Mouse (Mus musculus) brown adipose tissue, adult 24 weeks (tissue): ENCODE measurements around the gene Dpf3. TPM values are rescaled to one million over a fixed set of nuclear protein-coding genes. Genes with fewer than 3 reads are reported as not detected.

Source experiments
- H3K27ac ChIP-seq: fragments of 200-500 bp; replicated peaks from 2 replicates; pipeline ENCODE4 v1.5.1; 2012; ENCODE audit warnings: low read depth, mild to moderate bottlenecking, low read length
- H3K4me1 ChIP-seq: fragments of 200-500 bp; 2 replicates; pipeline ENCODE4 v1.6.1; 2012; ENCODE audit warnings: low read length, mixed read lengths; ENCODE audit not compliant: control insufficient read depth, insufficient read depth, insufficient read length
- H3K4me3 ChIP-seq: fragments of 200-500 bp; 2 replicates; pipeline ENCODE4 v1.5.1; 2012; ENCODE audit warnings: low read depth, mild to moderate bottlenecking, low read length, moderate library complexity; ENCODE audit not compliant: insufficient read depth
- polyA plus RNA-seq: library from polyadenylated mRNA; stranded (reverse); fragments of >200 nt; gene quantifications from 2 replicates; pipeline ENCODE4 v1.2.4, GENCODE M21; 2012; ENCODE audit not compliant: missing spikeins, insufficient read depth, insufficient read length

Dpf3 gene
- polyA plus RNA-seq, 1 experiment, result 5.8 TPM

DNA sequence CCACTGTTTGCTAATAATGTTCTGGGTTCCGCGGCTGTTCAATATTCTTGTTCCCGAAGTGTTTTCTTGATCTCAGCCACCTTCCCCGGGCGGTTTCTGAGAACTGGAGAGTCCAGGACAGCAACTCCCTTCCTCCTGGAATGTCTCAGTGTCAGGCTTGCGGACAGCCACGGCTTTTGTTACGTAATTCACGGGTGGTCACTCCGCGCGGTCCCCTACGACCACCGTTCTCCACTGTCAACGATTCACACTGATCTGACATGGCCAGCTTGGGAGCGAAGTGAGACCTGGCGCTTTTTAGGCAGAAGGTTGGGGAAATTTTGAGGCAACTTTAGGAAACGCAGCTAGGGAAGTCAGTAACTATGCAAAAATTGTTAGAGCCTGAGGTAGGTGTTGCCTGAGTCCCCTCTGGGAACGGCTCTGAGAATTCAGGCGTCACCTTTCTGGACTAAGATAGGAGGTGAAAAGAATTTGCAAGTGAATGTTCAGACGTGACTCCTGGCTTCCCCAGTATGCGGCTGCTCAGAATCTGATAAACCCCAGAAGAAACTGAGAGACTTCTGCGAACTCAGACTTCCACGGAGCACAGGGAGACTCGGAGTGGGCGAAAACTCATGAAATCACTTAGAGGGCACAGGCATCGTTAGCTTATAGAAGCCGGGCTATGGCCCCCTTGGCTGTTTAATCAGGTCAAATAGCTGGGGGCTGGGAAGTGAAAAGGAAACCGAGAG is 860 bp upstream of the Dpf3 start:
- peak overlapping the region; percentile 67 for H3K4me3 ChIP-seq
- H3K27ac ChIP-seq, result peak overlapping the region; percentile 46
- no peaks in the 10 kb centered on the region for H3K4me1 ChIP-seq

DNA sequence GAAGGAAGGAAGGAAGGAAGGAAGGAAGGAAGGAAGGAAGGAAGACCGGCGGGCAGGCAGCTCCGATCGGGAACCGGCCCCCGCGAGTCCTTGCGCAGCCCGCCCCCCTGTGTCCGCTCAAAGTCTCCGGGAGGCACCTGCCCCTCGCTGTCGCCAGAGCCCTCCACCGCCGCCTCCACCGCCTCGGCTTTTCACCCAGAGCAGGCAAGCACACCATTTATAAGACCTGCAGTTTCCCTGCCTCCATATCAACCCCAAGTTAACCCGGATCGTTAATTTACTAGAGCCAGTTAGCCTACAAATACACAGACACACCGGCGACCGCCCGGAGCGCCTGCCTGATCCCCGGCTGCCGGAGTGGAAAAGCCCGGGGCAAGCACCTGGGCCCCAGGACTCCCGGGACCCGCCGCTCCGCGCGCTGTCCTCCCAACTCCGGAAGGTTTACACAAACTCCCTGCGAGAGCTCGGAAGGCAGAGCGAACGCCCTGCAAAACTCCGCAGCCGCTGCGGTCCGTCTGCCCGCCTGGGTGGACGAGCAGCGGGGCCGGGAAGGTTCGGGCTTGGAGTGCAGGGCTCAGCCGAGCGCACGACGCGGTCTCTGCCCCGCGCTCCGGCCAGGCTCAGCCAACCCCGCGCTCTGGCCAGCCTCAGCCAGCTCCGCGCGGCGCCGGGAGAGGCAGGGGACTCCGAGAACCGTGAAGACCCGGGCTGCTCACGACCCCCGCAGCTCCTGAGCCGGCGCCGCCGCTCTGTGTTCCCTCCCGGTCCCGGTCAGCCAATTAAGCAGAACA is 650 bp downstream of the Dpf3 start:
- Histone ChIP-seq H3K27ac (0 out of 2 replicates have a peak overlapping the region, but pooled peaks have one; percentile 6), H3K4me1 (no peaks in the 10 kb centered on the region), H3K4me3 (peak overlapping the region; percentile 73)

DNA sequence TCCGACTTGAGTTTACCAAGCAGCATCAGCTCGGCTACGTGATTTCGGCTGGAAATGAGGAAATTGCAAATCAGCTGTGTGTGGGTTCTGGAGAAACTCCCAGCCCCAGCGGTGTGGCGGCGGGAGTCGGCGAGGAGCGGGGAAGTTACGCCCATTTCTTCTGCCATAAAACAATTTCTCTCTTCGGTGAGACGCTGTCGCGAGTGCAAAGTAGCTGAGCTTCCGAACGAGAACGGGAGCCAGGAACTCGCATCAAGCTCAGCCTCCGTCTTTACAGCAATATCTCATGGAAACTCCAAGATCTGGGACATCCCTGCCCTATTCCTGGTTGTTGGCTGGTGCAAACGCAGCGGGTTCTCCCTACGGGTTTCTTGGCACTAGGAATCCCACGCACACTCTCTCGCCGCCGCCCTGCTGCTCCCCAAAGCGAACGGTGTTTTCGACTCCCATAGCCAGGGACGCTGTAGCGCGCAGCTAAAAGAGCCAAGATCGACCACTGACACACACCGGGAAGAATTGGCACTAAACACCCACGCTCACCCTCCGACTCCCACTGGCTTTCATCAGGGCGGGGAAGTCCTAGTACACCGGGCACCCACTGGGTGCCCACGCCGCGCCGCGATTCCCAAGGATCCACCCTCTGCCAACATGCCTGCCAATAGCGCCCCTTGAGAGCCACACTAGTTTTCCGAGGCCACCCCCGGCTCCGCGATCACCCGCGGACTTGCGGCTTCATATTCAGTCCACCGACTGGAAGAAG is 1.4 kb downstream of the Dpf3 start:
- Histone ChIP-seq H3K4me3 (peak overlapping the region; percentile 73), H3K27ac (no peak overlapping the region), H3K4me1 (no peaks in the 10 kb centered on the region)

DNA sequence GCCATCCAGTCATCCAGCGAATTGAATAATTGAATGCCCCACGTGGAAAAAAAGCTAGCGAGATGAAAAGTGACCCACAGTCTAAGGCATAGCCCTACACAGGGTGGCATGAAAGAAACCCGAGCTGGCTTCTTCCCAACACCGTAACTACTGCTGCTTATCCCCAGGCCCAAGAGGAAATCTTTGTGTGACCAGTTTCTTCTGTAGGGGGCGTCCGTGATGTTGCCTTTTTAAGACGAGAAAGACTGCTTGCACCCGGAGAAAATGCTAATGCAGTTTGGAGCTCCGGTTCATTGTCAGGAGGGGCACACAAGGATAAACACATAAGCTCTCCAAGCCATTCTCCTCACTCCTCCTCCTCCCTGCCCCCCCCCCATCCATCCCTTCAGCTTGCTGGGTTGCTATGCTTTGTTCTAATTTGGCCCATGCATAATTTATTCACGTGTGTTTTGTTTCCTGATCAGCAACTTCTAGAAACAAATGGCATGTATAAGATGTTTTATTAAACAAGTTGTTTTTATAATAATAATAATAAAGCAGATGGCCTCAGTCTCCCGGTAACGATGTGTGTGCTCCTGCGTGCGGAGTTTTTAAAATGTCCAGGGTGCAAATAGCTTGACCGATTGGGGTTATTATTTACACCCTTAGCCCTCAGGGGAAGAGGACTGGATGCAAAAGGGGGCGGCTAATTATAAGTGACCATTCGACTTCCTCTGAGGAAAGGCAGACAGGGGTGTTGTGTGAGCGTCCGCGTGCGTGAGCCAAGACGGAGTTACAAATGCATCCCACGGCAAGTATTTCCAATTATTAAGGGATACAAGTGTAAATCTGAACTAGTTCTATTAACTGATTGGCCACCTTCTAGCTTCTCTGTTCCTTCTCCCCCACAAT is 2.4 kb downstream of the Dpf3 start:
- Histone ChIP-seq H3K4me3 (peak overlapping the region; percentile 73), H3K27ac (no peak overlapping the region), H3K4me1 (no peaks in the 10 kb centered on the region)

DNA sequence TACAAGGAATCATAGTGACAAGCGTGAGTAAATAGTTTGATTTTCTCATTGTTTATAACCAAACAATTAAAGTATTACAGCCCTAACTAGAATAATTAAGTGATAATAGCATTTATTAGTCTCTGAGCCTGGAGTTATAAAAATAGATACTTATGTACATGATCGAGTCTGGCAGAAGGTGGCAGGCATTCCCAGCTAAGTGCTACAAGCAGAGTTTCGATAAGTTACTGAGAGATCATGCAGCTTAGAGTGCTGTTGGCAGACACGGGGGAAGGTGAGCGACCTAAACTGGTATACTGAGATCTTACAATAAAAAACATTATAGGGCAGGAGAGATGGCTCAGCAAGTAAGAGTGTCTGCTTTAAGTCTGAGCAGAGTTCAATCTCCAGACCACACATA is 3.9 kb downstream of the Dpf3 start:
- H3K4me3 ChIP-seq, result no peak overlapping the region
- no peaks in the 10 kb centered on the region for H3K4me1 ChIP-seq
- no peak overlapping the region for H3K27ac ChIP-seq

DNA sequence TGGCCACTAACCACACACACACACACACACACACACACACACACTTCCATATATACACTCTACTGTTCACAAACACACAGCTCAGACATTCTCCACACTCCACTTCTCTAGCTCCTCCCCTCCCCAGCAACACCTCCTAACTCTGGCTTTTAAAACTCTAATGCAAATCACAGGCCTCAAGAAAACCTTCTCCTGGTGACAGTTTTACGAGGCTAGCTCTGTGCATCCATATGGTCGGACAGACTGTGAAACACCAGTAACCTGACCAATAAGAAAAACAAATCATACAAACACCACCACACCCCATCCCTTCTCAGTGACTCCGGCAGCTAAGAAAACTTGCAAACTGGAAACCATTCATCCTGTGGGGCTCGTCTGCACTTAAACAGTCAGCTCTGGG is 6.1 kb downstream of the Dpf3 start:
- no peak overlapping the region for H3K27ac ChIP-seq
- no peaks in the 10 kb centered on the region for H3K4me1 ChIP-seq
- H3K4me3 ChIP-seq, result no peak overlapping the region

DNA sequence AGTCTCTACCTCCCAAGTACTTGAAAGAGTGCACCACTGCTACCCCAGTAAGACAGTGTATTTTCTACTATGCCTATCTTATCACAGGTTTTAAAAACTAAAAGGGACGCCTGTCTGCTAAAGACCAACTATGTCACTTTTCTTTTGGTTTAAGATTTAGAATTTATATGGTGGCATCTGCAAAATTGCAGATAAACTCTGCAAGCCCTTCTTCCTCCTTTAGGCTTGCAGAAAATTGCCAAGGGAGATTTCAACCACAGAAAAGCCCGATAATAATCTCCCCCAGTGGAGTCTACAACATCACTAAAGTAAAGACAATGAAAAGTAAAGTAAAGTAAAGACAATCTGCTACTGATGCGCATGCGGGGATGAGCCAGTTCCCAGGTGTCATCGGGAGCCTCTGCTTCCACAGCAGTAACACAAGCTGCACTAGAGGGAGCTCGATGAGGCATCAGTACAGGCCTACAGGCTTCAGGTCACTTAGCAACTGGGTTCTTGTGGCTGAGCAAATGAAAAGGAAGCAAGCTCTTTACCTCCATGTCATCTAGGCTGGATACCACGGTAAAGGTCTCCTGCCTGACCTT is 7.6 kb downstream of the Dpf3 start:
- H3K27ac ChIP-seq, result no peak overlapping the region

DNA sequence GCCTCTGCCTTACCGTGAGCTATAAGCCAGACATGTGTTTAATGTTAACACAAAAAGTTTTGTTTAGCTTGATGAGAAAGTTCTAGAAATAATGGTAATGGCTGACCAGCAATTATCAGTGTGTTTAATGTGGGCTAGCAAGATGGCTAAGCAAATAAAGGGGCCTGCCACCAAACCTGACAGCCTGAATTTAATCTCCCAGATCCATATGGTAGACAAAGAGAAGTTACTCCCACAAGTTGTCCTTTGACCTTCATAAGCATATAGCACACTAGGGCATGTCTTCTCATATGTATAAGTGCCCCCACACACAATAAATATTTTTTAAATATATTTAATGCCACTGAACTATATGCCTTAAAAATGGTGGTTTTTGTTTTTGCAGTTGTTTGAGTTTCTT is 8.4 kb downstream of the Dpf3 start:
- Histone ChIP-seq H3K27ac (no peak overlapping the region), H3K4me3 (no peak overlapping the region), H3K4me1 (no peaks in the 10 kb centered on the region)

More for the DNA sequence above, 7.6 kb downstream of the Dpf3 start:
- H3K4me3 ChIP-seq, result no peak overlapping the region
- no peaks in the 10 kb centered on the region for H3K4me1 ChIP-seq

DNA sequence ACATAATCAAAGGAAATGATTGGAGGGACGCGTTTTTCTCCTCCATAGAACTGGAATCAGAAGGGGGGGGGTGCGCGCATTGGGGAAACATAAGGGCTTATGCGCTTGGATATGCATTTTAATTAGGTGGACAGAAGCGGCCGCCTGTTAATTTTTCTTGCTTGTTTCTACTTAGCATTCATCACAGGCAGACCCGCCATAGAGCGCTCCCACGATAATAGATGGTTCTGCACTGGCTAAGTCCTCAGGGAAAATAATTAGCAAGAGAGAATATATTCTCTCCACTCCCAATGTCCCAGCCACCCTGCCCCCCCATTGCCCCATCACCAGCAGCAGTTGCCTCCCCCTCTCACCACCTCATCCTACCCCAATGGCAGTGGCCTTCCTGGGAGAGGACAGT is 11.2 kb downstream of the Dpf3 start:
- Histone ChIP-seq H3K4me3 (no peak overlapping the region), H3K4me1 (no peaks in the 10 kb centered on the region), H3K27ac (no peak overlapping the region)

DNA sequence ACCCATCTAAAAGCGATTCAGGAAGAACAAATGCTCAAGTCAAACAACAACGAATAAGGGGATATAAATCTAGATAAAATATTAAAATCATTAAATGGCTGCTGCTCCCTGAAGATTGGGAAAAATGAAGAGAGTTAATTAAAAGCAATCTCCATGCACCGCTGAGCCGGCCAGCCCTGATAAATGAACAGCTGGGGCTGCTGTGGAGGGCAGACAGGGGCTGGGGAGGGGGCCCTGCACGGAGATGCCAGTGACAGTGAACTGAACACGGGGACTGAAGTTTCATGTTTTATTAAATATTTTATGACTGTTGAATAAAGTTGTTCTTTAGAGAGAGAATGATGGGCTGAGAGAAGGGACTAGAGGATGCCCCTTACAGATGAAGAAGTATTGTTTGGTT is 12.1 kb downstream of the Dpf3 start:
- H3K4me3 ChIP-seq, result no peak overlapping the region
- H3K27ac ChIP-seq, result no peak overlapping the region
- H3K4me1 ChIP-seq, result no peaks in the 10 kb centered on the region

DNA sequence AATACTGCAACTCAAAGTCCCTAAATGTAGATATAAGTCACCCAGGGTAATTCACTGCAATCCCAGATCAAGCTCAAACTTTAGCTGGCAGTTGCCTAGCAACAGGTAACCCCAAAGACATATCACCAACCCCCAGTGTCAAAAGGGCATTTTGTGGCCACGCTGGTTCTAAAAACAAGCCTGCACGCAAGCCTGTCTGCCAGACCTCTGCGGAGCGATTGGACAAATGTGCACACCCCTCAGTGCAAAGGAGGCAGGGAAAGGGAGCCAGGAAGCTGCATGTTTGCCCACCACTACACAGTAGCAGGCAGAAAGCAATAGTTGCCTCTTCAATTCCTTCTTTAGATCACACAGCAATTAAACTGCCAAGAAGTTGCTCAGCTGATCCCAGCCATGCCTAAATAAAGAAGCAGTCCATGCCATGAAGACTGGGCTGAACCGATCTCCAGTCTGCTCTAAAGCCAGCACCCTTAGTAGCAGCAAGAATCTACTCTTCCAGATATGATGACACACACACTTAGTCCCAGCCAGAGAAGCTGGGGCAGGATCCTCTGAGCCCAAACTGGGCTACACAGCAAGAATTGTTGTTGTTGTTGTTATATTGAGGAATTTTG is 13.4 kb downstream of the Dpf3 start:
- no peak overlapping the region for H3K27ac ChIP-seq
- H3K4me1 ChIP-seq, result no peaks in the 10 kb centered on the region
- no peak overlapping the region for H3K4me3 ChIP-seq

DNA sequence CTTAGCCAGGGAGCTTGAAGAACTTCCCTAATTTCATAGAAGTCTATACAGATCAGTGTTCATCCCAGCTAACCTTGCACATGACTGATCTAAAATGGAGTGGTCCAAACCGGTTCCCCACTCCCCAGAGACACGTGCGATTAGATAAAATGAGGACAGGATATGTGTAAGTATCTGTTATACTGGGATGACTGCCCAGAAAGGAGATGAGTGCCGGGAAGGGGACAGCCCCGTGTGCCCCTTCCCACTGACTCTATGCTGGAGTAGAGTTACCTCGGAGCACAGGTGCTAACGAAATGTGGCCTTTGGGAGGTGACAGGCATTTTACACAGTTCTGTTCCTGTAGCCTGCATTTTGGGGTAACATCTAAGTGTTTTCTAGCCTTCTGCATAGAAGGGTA is 15.8 kb downstream of the Dpf3 start:
- H3K27ac ChIP-seq, result no peak overlapping the region
- no peak overlapping the region for H3K4me3 ChIP-seq
- peaks cover 2% of the 10 kb centered on the region; the same call in 1 of the 2 replicates for H3K4me1 ChIP-seq

DNA sequence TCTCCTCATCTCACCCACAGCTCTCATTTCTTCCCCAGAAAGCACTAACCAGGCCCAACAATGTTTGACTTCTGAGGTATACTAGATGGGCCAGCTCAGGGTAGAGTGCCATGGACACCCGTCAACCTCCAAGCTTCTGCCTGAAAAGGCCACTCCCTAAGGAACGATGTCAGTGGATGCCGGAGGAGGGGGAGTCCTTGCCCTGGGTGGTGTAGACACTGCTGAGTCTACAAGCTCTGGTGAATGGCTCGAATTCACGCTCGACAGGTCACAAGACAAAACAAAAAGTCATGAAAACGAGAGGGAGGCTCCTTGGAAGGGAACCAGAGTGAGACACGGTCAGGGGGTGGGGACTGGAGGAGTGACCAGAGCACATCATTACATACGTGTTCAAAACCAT is 17.4 kb downstream of the Dpf3 start:
- H3K4me1 ChIP-seq, result peaks cover 18% of the 10 kb centered on the region
- no peak overlapping the region for H3K27ac ChIP-seq
- H3K4me3 ChIP-seq, result no peak overlapping the region
